Mouse (Mus musculus) gonadal fat pad, adult 2 months (tissue): ENCODE results near the gene Upk3bl. TPM values are rescaled to one million over a fixed set of nuclear protein-coding genes. Genes with fewer than 3 reads are reported as not detected.
"Not testable (repeated sequence)": the region's sequence is repeated elsewhere in the genome, so short reads cannot be mapped to it uniquely, and the experiment has no call there.

Source experiments
- DNase-seq: peaks from one replicate; pipeline ENCODE4 v3.0.0-alpha.2; 2012; ENCODE audit warnings: low read depth
- polyA plus RNA-seq: library from polyadenylated mRNA; depleted of rRNA; stranded (reverse); fragments of >200 nt; gene quantifications from 2 replicates; pipeline ENCODE4 v1.2.3, GENCODE M21; 2012; rRNA removed

Upk3bl gene
- polyA plus RNA-seq, 1 experiment, result 0.99 TPM

DNA sequence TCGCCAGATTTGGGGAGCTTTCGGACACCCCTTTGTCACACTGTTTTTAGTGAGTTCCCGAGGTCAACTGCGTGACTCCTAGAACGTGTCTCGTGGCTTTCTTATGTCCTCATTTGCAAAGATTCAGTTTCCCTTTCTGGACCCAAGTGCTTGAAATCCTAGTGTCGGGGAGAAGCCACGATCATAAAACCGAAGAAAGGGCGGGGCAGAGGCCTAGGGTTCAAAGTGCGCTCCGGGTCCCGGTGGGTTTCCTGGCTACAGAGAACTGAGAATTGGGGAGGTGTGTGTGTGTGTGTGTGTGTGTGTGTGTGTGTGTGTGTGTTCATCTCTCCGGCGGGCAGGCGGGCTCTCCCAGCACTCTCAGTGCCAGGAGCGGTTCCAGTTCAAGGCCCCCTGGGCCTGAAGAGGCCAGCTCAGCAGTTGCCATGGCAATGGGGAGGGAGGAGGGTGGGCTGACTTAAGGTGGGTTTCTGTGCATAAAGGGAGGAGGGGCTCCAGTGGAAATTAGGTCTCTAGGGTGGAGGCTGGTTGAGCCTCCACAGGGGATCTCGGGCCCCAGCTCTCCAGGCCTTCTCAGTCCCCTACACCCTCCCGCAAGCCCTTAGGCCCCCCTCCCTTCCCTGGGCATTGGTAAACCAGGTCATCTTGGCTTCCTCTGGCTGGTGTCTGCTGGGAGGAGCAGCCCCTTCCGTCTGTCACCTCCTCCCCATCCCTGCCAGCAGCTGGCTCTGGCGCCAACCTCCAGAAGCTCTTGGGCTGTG, 30.8 kb downstream of the Upk3bl start:
- no peak for DNase-seq

DNA sequence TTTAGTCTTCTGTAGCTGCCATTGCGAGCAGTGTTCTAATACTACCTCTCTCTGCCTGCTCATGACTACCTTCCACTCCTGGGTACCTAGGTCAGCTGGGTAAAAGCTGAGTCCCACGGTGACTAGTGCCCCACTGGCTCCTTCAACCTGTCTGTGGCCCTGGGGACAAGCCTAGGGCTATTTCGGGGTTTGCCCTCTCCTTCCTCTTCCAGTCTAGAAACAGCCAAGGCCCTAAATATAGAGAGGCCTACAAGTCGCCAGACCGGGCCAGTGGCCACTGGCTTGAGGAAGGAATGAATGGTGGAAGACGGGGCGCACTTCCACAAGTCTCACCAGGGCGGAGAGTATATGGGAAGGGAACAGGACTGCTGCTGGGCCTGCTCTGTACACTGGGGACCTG, 32.0 kb downstream of the Upk3bl start:
- DNase-seq, result no peak

DNA sequence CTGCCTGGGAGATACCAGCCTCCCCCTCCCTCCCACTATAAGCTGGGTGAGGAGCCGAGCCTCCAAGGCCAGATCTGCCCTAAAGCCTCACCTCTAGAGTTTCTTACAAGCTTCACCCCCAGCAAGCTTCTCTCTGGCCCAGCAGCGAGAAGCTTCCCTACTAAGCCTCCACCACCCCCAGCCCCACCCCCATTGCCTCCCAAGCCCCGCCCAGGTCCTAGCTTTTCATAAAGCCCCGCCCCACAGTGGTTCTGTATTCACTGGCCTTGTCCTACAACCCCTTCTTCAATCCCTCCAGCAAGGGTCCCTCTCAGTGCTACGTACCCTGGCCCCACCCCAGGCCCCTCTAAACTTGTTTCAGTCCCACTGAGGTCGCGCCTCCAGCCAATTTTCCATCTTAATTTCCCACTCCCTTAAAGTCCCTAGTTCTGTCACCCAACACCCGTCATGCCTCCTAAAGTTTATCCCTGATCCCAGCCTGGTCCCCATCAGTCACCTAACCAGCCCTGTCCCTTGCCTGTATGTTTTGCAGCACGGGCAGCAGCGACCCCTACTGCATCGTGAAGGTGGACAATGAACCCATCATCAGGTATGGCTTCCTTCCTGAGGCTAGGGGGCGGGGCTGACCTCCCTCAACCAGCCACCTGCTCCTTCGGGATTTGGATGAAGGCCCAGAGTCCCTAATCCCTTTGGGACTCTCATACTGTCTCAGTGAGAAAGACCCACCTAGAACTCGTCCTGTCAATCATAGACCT, 34.7 kb downstream of the Upk3bl start:
- no peak for DNase-seq

DNA sequence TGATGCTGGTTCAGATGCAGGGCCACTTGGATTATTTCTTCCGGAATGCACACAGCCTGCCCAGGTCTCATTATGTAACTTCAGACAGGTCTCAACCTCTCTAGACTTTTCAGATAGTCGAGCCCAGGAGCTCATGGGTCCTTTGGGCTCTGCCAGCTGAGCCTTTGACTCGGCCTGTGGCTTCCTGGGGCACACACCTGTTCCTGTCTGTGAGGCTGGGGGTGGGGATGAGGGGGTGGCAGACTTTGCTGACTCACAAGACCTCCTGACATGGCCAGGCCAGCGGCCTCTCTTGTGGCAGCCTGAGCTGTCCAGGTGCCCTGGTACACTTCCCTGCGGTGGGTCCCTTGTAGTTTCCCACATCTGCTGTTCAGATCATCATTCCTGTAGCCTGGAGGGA, 37.6 kb downstream of the Upk3bl start:
- no peak for DNase-seq

DNA sequence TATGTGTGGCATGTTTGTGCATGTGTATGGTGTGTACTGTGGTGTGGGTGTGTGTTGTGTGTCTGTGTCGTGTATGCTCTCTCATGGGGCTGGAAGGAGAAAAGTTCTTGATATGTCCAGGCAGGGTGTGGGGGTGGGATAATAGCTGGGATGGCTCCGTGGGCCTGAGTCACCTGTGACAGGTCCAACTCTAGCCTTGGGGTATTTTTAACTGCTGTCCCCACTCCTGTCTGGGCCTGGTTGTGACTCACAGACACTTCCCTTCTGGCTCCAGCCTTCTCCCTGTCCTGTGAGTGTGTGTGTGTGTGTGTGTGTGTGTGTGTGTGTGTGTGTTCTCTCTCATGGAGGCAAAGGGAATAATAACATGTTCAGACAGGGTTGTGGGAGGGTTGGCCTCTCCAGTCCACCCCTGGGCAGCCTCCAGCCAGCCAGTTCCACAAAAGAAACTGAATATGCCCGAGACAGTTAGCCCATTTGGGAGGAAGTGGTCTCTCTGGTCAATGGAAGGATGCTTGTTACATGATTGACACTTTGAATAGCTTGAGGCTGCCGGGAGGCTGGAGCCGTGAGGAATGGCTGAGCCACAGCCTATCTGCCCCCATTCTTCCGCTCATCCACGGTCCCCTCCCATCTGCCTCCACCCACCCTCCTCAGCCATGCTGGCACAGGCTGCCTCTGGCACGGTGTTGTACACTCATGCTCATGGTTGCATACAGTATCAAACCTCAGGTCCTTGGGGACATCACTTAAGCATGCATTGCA, 40.1 kb downstream of the Upk3bl start:
- DNase-seq, result no peak

DNA sequence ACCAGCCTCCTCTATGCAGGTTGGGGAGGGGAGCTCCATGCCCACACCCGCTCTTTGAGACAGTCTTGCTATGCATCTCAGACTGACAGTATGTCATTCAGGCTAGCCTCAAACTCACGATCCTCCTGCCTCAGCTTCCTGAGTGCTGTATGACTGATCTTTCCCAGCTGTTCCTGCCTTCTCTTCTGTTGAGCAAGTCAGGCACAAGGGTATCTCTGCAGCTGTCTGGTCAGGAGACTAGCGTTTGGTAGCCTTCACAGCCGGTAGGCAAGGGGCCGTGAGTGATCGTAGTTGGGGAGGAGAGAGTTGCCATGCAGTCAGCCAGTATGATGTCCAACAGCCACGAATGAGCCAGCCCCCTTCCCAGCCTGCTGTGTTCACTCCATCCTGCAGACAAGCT, 40.8 kb downstream of the Upk3bl start:
- DNase-seq, result no peak

DNA sequence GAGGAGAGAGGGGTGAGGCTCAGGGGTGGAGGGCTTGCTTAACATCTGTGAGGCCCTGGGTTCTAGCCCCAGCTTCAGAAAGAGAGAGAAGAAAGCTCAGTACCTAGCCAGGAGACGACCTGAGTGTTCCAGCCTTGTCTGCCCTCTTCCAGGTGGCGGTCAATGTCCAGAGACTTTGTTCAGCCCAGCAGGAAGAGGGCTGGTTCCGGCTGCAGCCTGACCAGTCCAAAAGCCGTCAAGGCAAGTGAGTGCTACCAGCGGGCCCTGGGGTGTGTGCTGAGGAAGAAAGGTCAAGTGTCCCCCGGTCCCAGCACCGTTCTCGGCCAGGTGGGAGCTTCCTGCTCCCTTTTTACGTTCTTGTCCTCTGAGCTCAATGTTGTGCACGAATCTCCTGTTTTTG, 44.2 kb downstream of the Upk3bl start:
- DNase-seq, result no peak

DNA sequence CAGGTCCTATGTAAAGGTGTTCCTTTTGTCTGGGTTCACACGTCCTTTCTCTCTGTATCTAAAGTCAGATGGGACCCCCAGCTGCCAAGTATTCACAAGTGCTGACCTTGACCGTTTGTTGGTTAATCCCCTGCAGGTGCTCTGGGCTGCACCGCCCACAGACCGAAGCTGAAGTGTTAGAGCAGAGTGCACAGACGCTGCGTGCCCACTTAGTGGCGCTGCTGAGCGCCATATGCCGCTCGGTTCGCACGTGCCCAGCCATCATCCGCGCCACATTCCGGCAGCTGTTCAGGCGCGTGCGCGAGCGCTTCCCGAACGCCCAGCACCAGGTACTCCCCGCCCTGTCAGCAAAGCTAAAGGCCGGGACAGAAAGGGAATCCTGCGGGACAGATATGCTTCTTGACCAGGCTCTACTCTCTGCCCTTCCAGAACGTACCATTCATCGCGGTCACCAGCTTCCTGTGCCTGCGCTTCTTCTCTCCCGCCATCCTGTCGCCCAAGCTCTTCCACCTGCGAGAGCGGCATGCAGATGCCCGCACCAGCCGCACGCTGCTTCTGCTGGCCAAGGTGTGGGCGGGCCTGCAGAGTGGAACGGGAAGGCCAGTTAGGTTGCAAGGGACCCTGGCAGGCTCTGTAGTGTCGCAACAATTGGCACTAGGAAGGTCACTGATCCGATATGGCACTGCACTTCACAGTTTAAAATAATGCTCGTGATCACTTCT, 48.0 kb downstream of the Upk3bl start:
- no peak for DNase-seq

DNA sequence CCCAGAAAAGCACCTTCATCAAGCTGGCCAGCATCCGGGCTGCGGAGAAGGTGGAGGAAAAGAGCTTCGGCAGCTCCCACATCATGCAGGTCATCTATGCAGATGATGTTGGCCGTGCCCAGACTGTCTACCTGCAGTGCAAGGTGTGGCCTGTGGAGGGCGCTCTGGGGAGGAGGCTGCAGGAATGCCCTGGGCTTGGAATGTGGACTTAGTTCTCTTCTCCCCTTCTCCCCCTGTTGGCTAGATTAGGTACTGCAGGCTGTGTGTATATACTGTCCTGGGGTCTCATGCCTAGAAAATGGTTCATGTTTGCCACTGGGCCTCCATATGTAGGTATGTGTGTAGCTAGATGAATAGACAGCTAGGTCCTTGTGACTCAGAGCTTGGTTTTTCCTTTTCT, 50.2 kb downstream of the Upk3bl start:
- no peak for DNase-seq

DNA sequence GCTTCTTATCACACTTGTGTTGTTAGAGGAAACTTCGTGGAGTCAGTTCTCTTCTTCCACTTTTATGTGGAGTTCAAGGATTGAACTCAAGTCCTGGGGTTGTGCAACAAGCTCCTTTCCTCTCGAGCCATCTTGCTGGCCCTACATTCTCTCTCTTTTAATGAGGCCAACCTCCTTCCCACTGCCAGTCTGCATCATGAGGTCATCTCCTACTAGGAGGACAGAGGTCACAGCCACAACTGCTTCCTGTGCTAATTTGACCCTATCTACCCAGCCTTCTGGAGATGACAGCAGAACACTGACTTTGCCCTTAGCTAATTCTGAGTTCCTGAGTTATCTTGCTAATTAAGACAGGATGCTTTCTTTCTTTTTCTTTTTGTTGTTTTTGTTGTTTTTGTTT, 54.2 kb downstream of the Upk3bl start:
- no peak for DNase-seq

DNA sequence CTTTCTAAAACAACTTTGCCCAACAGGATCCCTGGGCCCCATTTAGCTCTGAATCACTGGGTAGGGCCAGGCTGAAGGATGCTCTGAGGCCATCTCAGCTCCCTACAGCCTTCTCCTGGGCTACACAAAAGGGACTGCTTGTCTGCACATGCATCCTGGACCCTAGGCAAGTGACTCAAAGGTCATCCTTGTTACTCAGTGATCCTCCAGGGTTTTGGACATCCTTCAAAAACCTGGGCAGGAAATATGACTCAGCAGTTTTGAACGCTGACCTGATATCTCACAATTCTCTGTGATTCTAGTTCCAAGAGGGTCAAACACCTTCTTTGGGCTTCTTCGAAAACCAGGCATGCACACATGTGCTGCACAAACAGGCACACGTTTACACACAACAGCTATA, 54.8 kb downstream of the Upk3bl start:
- no peak for DNase-seq

DNA sequence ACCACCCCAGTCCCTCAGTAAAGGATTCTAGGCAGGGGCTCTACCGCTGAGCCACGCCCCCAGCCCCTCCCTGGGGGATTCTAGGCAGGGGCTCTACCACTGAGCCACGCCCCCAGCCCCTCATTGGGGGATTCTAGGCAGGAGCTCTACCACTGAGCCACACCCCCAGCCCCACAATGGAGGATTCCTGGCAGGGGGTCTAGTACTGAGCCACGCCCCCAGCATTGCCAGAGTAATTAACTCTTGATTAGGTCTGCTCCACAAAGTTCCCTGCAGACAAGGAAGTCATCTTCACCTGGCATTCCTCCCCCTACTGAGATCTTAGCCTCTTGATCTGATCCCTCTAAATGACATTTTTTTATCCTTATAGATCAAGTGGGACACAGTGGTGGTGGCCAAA, 59.3 kb downstream of the Upk3bl start:
- not testable (repeated sequence) for DNase-seq

Other genes with a start within 250 kb of the Upk3bl start
- 0.04 and 0.08 TPM in 2 replicates for gene Srrm3, start 247.6 kb upstream of the Upk3bl start, polyA plus RNA-seq
- 195 and 199 TPM in 2 replicates for gene Hspb1, start 166.6 kb upstream of the Upk3bl start, polyA plus RNA-seq
- gene Ywhag, start 119.9 kb upstream of the Upk3bl start, polyA plus RNA-seq, result 138 and 165 TPM in 2 replicates
- gene Ssc4d, start 80.0 kb upstream of the Upk3bl start, polyA plus RNA-seq, result 12.2 and 15.4 TPM in 2 replicates
- gene Zp3, start 74.4 kb upstream of the Upk3bl start, polyA plus RNA-seq, result not detected in 2 replicates
- gene Dtx2, start 59.7 kb upstream of the Upk3bl start, polyA plus RNA-seq, result 44.3 and 51.7 TPM in 2 replicates
- gene Upk3b, start 16.0 kb upstream of the Upk3bl start, polyA plus RNA-seq, result 29.6 and 32.1 TPM in 2 replicates
- 11.2 and 12.8 TPM in 2 replicates for gene Rasa4, start 29.4 kb downstream of the Upk3bl start, polyA plus RNA-seq
- 91.4 and 107 TPM in 2 replicates for gene Polr2j, start 62.1 kb downstream of the Upk3bl start, polyA plus RNA-seq
- 19.4 and 22.3 TPM in 2 replicates for gene Lrwd1, start 81.6 kb downstream of the Upk3bl start, polyA plus RNA-seq
- 10.8 and 11.2 TPM in 2 replicates for gene Alkbh4, start 81.7 kb downstream of the Upk3bl start, polyA plus RNA-seq
- 9.3 and 10.0 TPM in 2 replicates for gene Orai2, start 116.2 kb downstream of the Upk3bl start, polyA plus RNA-seq
- gene Prkrip1, start 144.5 kb downstream of the Upk3bl start, polyA plus RNA-seq, result 11.9 and 12.9 TPM in 2 replicates
- gene Sh2b2, start 192.1 kb downstream of the Upk3bl start, polyA plus RNA-seq, result 28.1 and 31.8 TPM in 2 replicates